Mouse (Mus musculus) hematopoietic multipotent progenitor cell, adult 10-12 weeks (in vitro differentiated cells): ENCODE data around the gene Ppp1r37. TPM values are rescaled to one million over a fixed set of nuclear protein-coding genes. Genes with fewer than 3 reads are reported as not detected.

Source experiments
- polyA plus RNA-seq: library from polyadenylated mRNA; stranded (reverse); fragments of >175 nt; gene quantifications from 2 replicates; pipeline ENCODE4 v1.2.3, GENCODE M21; 2012; ENCODE audit warnings: low replicate concordance

Gene Ppp1r37
- polyA plus RNA-seq = 98.9 and 130 TPM in 2 replicates

GRCm38 (mm10) chr7:19562643-19563410, at the start of gene Ppp1r37:
Gene Ppp1r37, minus strand, starts transcription at chr7:19563076.

GRCm38 (mm10) chr7:19603849-19604605, 41.2 kb upstream of the Ppp1r37 start, which contains the start of gene Clasrp:
Gene Clasrp, minus strand, starts transcription at chr7:19604486.

GRCm38 (mm10) chr7:19577141-19577852, 14.4 kb upstream of the Ppp1r37 start, which contains the start of the genes Zfp296 and Gemin7:
Gene Zfp296, plus strand, starts transcription at chr7:19577287.
Gene Gemin7, minus strand, starts transcription at chr7:19577595.

GRCm38 (mm10) chr7:19517652-19518365, 45.1 kb downstream of the Ppp1r37 start, which contains the start of gene Nkpd1:
Gene Nkpd1, plus strand, starts transcription at chr7:19517838.

GRCm38 (mm10) chr7:19508150-19508923, 54.5 kb downstream of the Ppp1r37 start, which contains the start of the genes Bloc1s3 and Trappc6a:
Gene Bloc1s3, minus strand, starts transcription at chr7:19508367.
Gene Trappc6a, plus strand, starts transcription at chr7:19508395.

Other genes with a start within 250 kb of the Ppp1r37 start
- gene Ercc1, start 218.3 kb downstream of the Ppp1r37 start, polyA plus RNA-seq = 62.5 and 86.1 TPM in 2 replicates
- 17.3 and 29.4 TPM in 2 replicates for gene Cd3eap, start 203.6 kb downstream of the Ppp1r37 start, polyA plus RNA-seq
- 3.5 and 5.2 TPM in 2 replicates for gene Ppp1r13l, start 203.3 kb downstream of the Ppp1r37 start, polyA plus RNA-seq
- 45.3 and 46.8 TPM in 2 replicates for gene Ercc2, start 181.1 kb downstream of the Ppp1r37 start, polyA plus RNA-seq
- gene Klc3, start 159.0 kb downstream of the Ppp1r37 start, polyA plus RNA-seq = 4.3 and 9.4 TPM in 2 replicates
- 1.1 and 1.4 TPM in 2 replicates for gene Ckm, start 158.3 kb downstream of the Ppp1r37 start, polyA plus RNA-seq
- 42.9 and 128 TPM in 2 replicates for gene Mark4, start 104.3 kb downstream of the Ppp1r37 start, polyA plus RNA-seq
- 0.49 and 1.7 TPM in 2 replicates for gene Exoc3l2, start 99.7 kb downstream of the Ppp1r37 start, polyA plus RNA-seq
- gene Bloc1s3, start 54.7 kb downstream of the Ppp1r37 start, polyA plus RNA-seq = 6.4 and 11.8 TPM in 2 replicates
- gene Trappc6a, start 54.7 kb downstream of the Ppp1r37 start, polyA plus RNA-seq = 95.1 and 103 TPM in 2 replicates
- 0.17 and 0.35 TPM in 2 replicates for gene Nkpd1, start 45.2 kb downstream of the Ppp1r37 start, polyA plus RNA-seq
- gene Zfp296, start 14.2 kb upstream of the Ppp1r37 start, polyA plus RNA-seq = 44.9 and 45.6 TPM in 2 replicates
- gene Gemin7, start 14.5 kb upstream of the Ppp1r37 start, polyA plus RNA-seq = 63.4 and 92.7 TPM in 2 replicates
- 111 and 288 TPM in 2 replicates for gene Clasrp, start 41.4 kb upstream of the Ppp1r37 start, polyA plus RNA-seq
- gene Relb, start 66.4 kb upstream of the Ppp1r37 start, polyA plus RNA-seq = 52.9 and 128 TPM in 2 replicates
- 105 and 205 TPM in 2 replicates for gene Clptm1, start 102.0 kb upstream of the Ppp1r37 start, polyA plus RNA-seq
- 1.4 and 6.6 TPM in 2 replicates for gene Apoc2, start 114.9 kb upstream of the Ppp1r37 start, polyA plus RNA-seq
- 2.7 TPM in 1 of 2 replicates, not detected in the other for gene Gm44805, start 118.3 kb upstream of the Ppp1r37 start, polyA plus RNA-seq
- gene Apoc4, start 118.4 kb upstream of the Ppp1r37 start, polyA plus RNA-seq = 0.61 TPM in 1 of 2 replicates, not detected in the other
- 0.67 and 8.3 TPM in 2 replicates for gene Apoc1, start 129.6 kb upstream of the Ppp1r37 start, polyA plus RNA-seq
- 752 and 1,634 TPM in 2 replicates for gene Apoe, start 136.1 kb upstream of the Ppp1r37 start, polyA plus RNA-seq
- gene Tomm40, start 152.4 kb upstream of the Ppp1r37 start, polyA plus RNA-seq = 85.0 and 96.7 TPM in 2 replicates
- 1.8 and 3.7 TPM in 2 replicates for gene Nectin2, start 187.4 kb upstream of the Ppp1r37 start, polyA plus RNA-seq
- 3.2 and 3.8 TPM in 2 replicates for gene Bcam, start 207.9 kb upstream of the Ppp1r37 start, polyA plus RNA-seq
- gene Cblc, start 233.7 kb upstream of the Ppp1r37 start, polyA plus RNA-seq = 1.9 and 5.6 TPM in 2 replicates